Comparison of ENCODE assay signal across 8 mouse cellular contexts in genomic region chr15:89209886-89210761, GRCm38 (mm10). TPM values are rescaled to one million over a fixed set of nuclear protein-coding genes. Genes with fewer than 3 reads are reported as not detected.
A peak's percentile ranks its signal among the peaks of the same experiment; 100 is the strongest.
DNase-seq lines count a peak whose midpoint lies in the region; ATAC-seq and TF ChIP-seq lines count a peak whose summit lies in the region.

No protein-coding gene starts in this region.

- H3K9me3 ChIP-seq in MEL (replicated peaks; ENCODE audit: insufficient read depth, low read length), result no peaks in the 10 kb centered on the region
- no peaks in the 10 kb centered on the region for H3K9me3 ChIP-seq in lung, postnatal 0 days (ENCODE audit: low read length)

- peak overlapping the region; percentile 60 for H3K4me2 ChIP-seq in lung, postnatal 0 days (replicated peaks; ENCODE audit: low read depth, low read length)

- H3K27me3 ChIP-seq in MEL (ENCODE audit: control insufficient read depth in 1 of 2, insufficient read depth in 2 of 2, low read length in 2 of 2), result no peaks in the 10 kb centered on the region
- H3K27me3 ChIP-seq in lung, postnatal 0 days (replicated peaks; ENCODE audit: insufficient read depth, low read length), result no peaks in the 10 kb centered on the region

- peak in 1 of 2 experiments; percentile 7; a peak in 1 of 4 replicates for TF ChIP-seq EP300 in MEL (IDR thresholded peaks at IDR 0.05; ENCODE audit: low read depth in 1 of 2, low read length in 2 of 2)
- no peak; the same call in 1 of the 2 replicates for TF ChIP-seq EP300 in lung, postnatal 0 days (IDR thresholded peaks at IDR 0.05)

- peak in 1 of 2 experiments; percentile 43; a peak in 1 of 4 replicates for TF ChIP-seq POLR2A in MEL (IDR thresholded peaks at IDR 0.05; ENCODE audit: control insufficient read depth in 1 of 2, insufficient read depth in 1 of 2, low read depth in 1 of 2, low read length in 2 of 2, poor library complexity in 1 of 2)

- peak; percentile 90 for TF ChIP-seq RAD21 in MEL (IDR thresholded peaks at IDR 0.05; ENCODE audit: low read depth, low read length)

- WGBS in lung, postnatal 0 days, result 9% methylated on average over 22 of the region's 22 CpGs

- peak; percentile 93 for DNase-seq in MEL (ENCODE audit: low read depth, low spot score)
- DNase-seq in cerebellum, adult 8-10 months, result peak; percentile 92
- peak; percentile 91 for DNase-seq in forelimb bud, embryonic 11.5 days (ENCODE audit: low read depth, low spot score)
- DNase-seq in layer of hippocampus, adult 9-11 months, result peak; percentile 78
- DNase-seq in lung, postnatal 0 days (ENCODE audit: low spot score), result peak; percentile 93
- DNase-seq in ovary, postnatal 14 days (ENCODE audit: low spot score), result peak; percentile 88
- peak; percentile 87 for DNase-seq in thymus, postnatal 14 days

- H3K9ac ChIP-seq in MEL (ENCODE audit: control insufficient read depth, low read depth, low read length, poor library complexity, severe bottlenecking), result peak overlapping the region; percentile 86
- no peak overlapping the region for H3K9ac ChIP-seq in lung, postnatal 0 days (replicated peaks; ENCODE audit: low read depth)

- peak; percentile 61 to 82 for ATAC-seq in hematopoietic stem cell, adult 5-6 weeks (replicated peaks in 1 of 2; ENCODE audit: insufficient read depth in 1 of 2, low FRiP score in 2 of 2, low TSS enrichment in 1 of 2, low read depth in 1 of 2, poor library complexity in 2 of 2, severe bottlenecking in 2 of 2)
- peak; percentile 54 for ATAC-seq in lung, postnatal 0 days

- peak; percentile 61 to 93 (median 81) for TF ChIP-seq CTCF in MEL (IDR thresholded peaks at IDR 0.05 in 2 of 3, conservative IDR thresholded peaks at IDR 0.05 in 1 of 3; ENCODE audit: control insufficient read depth in 1 of 3, insufficient read depth in 1 of 3, low read depth in 2 of 3, low read length in 3 of 3, poor library complexity in 1 of 3, severe bottlenecking in 1 of 3)
- peak; percentile 82 for TF ChIP-seq CTCF in lung, postnatal 0 days (IDR thresholded peaks at IDR 0.05)

- peak overlapping the region; percentile 80 for H3K27ac ChIP-seq in MEL (ENCODE audit: control insufficient read depth, low read depth, low read length)
- peak overlapping the region; percentile 84 for H3K27ac ChIP-seq in lung, postnatal 0 days (ENCODE audit: low read length)

- H3K79me2 ChIP-seq in MEL (ENCODE audit: control insufficient read depth, insufficient read depth, low read length, poor library complexity), result peaks cover 14% of the 10 kb centered on the region

- H3K36me3 ChIP-seq in MEL (ENCODE audit: control insufficient read depth in 1 of 2, insufficient read depth in 2 of 2, low read length in 2 of 2), result peaks cover 0 to 28% of the 10 kb centered on the region in 2 experiments; a peak in 2 of 4 replicates
- no peaks in the 10 kb centered on the region for H3K36me3 ChIP-seq in lung, postnatal 0 days (ENCODE audit: insufficient read depth, low read length)

- peaks cover 21% of the 10 kb centered on the region in 2 experiments for H3K4me1 ChIP-seq in MEL (ENCODE audit: control insufficient read depth in 1 of 2, insufficient read depth in 2 of 2, low read length in 2 of 2)
- H3K4me1 ChIP-seq in lung, postnatal 0 days (ENCODE audit: insufficient read depth, low read depth, low read length), result peaks cover 4% of the 10 kb centered on the region; the same call in 1 of the 2 replicates

- peak overlapping the region; percentile 84 to 88 for H3K4me3 ChIP-seq in MEL (ENCODE audit: control insufficient read depth in 1 of 2, insufficient read depth in 1 of 2, low read depth in 2 of 2, low read length in 2 of 2)
- H3K4me3 ChIP-seq in lung, postnatal 0 days (ENCODE audit: low read depth, low read length), result peak overlapping the region; percentile 90; the same call in 1 of the 2 replicates

TF ChIP-seq in MEL, 35 proteins besides CTCF, POLR2A, EP300 and RAD21:
- TF ChIP-seq BHLHE40 (IDR thresholded peaks at IDR 0.05; ENCODE audit: borderline replicate concordance, low read depth, low read length) (0 out of 2 replicates have a peak, but pooled peaks have one; percentile 16), ELF1 (IDR thresholded peaks at IDR 0.05; ENCODE audit: low read depth, low read length) (peak; percentile 51; the same call in 1 of the 2 replicates), SIN3A (IDR thresholded peaks at IDR 0.05; ENCODE audit: low read length) (peak; percentile 90), MXI1 (IDR thresholded peaks at IDR 0.05; ENCODE audit: low read depth, low read length) (peak; percentile 76; the same call in 1 of the 2 replicates), MAX (IDR thresholded peaks at IDR 0.05; ENCODE audit: low read length) (no peak), TAL1 (IDR thresholded peaks at IDR 0.05; ENCODE audit: low read length) (no peak), TBP (IDR thresholded peaks at IDR 0.05; ENCODE audit: low read depth, low read length) (peak; percentile 62; the same call in 1 of the 2 replicates), RCOR1 (IDR thresholded peaks at IDR 0.05; ENCODE audit: low read depth, low read length) (no peak), ZKSCAN1 (IDR thresholded peaks at IDR 0.05; ENCODE audit: low read depth, low read length) (peak; percentile 69; the same call in 1 of the 2 replicates), E2F4 (IDR thresholded peaks at IDR 0.05; ENCODE audit: borderline replicate concordance, low read depth, low read length) (no peak), POLR2AphosphoS2 (IDR thresholded peaks at IDR 0.05; ENCODE audit: low read length) (peak; percentile 26; the same call in 1 of the 2 replicates), TCF12 (IDR thresholded peaks at IDR 0.05; ENCODE audit: low read depth, low read length) (no peak), MYB (IDR thresholded peaks at IDR 0.05; ENCODE audit: low read depth, low read length) (no peak), MAZ (IDR thresholded peaks at IDR 0.05; ENCODE audit: low read depth, low read length) (peak; percentile 54; the same call in 1 of the 2 replicates), NELFE (IDR thresholded peaks at IDR 0.05; ENCODE audit: low read depth, low read length) (peak; percentile 42), HCFC1 (IDR thresholded peaks at IDR 0.05; ENCODE audit: low read depth, low read length) (peak; percentile 59), ZMIZ1 (IDR thresholded peaks at IDR 0.05; ENCODE audit: low read depth, low read length) (no peak), POLR2AphosphoS5 (IDR thresholded peaks at IDR 0.05; ENCODE audit: borderline replicate concordance, low read depth, low read length) (no peak), KAT2A (conservative IDR thresholded peaks at IDR 0.05; ENCODE audit: low read depth, low read length) (0 out of 2 replicates have a peak, but pooled peaks have one; percentile 22), ZC3H11A (IDR thresholded peaks at IDR 0.05; ENCODE audit: low read depth, low read length) (peak; percentile 81), UBTF (IDR thresholded peaks at IDR 0.05; ENCODE audit: borderline replicate concordance, insufficient read depth, low read depth, low read length) (0 out of 2 replicates have a peak, but pooled peaks have one; percentile 14), ETS1 (IDR thresholded peaks at IDR 0.05; ENCODE audit: low read depth, low read length) (peak; percentile 27; the same call in 1 of the 2 replicates), MEF2A (IDR thresholded peaks at IDR 0.05; ENCODE audit: extremely low read depth, insufficient replicate concordance, low read depth, low read length, poor library complexity, severe bottlenecking) (no peak), CHD1 (IDR thresholded peaks at IDR 0.05; ENCODE audit: low read depth, low read length) (peak; percentile 52; the same call in 1 of the 2 replicates), GATA1 (IDR thresholded peaks at IDR 0.05; ENCODE audit: low read depth, low read length) (0 out of 2 replicates have a peak, but pooled peaks have one; percentile 2), NRF1 (IDR thresholded peaks at IDR 0.05; ENCODE audit: insufficient read depth, low read depth, low read length, poor library complexity, severe bottlenecking) (no peak), CHD2 (IDR thresholded peaks at IDR 0.05; ENCODE audit: low read length) (no peak), ZNF384 (IDR thresholded peaks at IDR 0.05; ENCODE audit: low read depth, low read length) (peak; percentile 98), USF1 (IDR thresholded peaks at IDR 0.05; ENCODE audit: low read depth, low read length) (no peak), MYC (IDR thresholded peaks at IDR 0.05; ENCODE audit: low read depth, low read length) (0 out of 2 replicates have a peak, but pooled peaks have one; percentile 19), MAFK (IDR thresholded peaks at IDR 0.05; ENCODE audit: borderline replicate concordance, low read depth, low read length) (no peak), JUND (IDR thresholded peaks at IDR 0.05; ENCODE audit: low read depth, low read length) (no peak), USF2 (IDR thresholded peaks at IDR 0.05; ENCODE audit: borderline replicate concordance in 1 of 2, insufficient read depth in 1 of 2, low read depth in 1 of 2, low read length in 2 of 2) (no peak), SMC3 (IDR thresholded peaks at IDR 0.05; ENCODE audit: low read depth, low read length) (peak; percentile 78), GABPA (IDR thresholded peaks at IDR 0.05; ENCODE audit: low read depth, low read length) (no peak)

RNA-seq across cellular contexts. Expression of gene Ppp6r2, which starts 1.2 kb away (rescaled TPM):
- total RNA-seq in MEL (2012; rRNA removed), result 13.5 and 15.5 TPM in 2 replicates
- 10 to 100 TPM in 1 of 2 experiments, not detected in 1; 23.2 TPM for polyA plus RNA-seq in MEL (2012; ENCODE audit: insufficient read depth in 1 of 2, insufficient read length in 2 of 2, low read depth in 1 of 2, low replicate concordance in 2 of 2, missing spikeins in 1 of 2)
- total RNA-seq in hematopoietic stem cell, adult 5-6 weeks (2017), result 29.1 and 53.6 TPM in 2 replicates
- polyA plus RNA-seq in lung, postnatal 0 days (2015; fragmentation: Nextera tagmentation; extraction: Ambion mirVana), result 22.7 and 24.1 TPM in 2 replicates

RNA-seq across cellular contexts. Expression of gene Dennd6b, which starts 13.8 kb away (rescaled TPM):
- total RNA-seq in MEL (2012; rRNA removed), result 4.6 and 6.1 TPM in 2 replicates
- 10 to 100 TPM in 1 of 2 experiments, not detected in 1; 11.4 TPM for polyA plus RNA-seq in MEL (2012; ENCODE audit: insufficient read depth in 1 of 2, insufficient read length in 2 of 2, low read depth in 1 of 2, low replicate concordance in 2 of 2, missing spikeins in 1 of 2)
- total RNA-seq in hematopoietic stem cell, adult 5-6 weeks (2017), result 3.9 and 4.8 TPM in 2 replicates
- 4.4 and 5.0 TPM in 2 replicates for polyA plus RNA-seq in lung, postnatal 0 days (2015; fragmentation: Nextera tagmentation; extraction: Ambion mirVana)

RNA-seq across cellular contexts. Expression of gene Plxnb2, which starts 29.5 kb away (rescaled TPM):
- 0.10 and 0.19 TPM in 2 replicates for total RNA-seq in MEL (2012; rRNA removed)
- polyA plus RNA-seq in MEL (2012; ENCODE audit: insufficient read depth in 1 of 2, insufficient read length in 2 of 2, low read depth in 1 of 2, low replicate concordance in 2 of 2, missing spikeins in 1 of 2), result under 1 TPM in 1 of 2 experiments, not detected in 1; 0.17 TPM
- 13.9 and 23.7 TPM in 2 replicates for total RNA-seq in hematopoietic stem cell, adult 5-6 weeks (2017)
- 73.1 and 104 TPM in 2 replicates for polyA plus RNA-seq in lung, postnatal 0 days (2015; fragmentation: Nextera tagmentation; extraction: Ambion mirVana)

Comparison
In these comparisons a context has a peak if more than half of its experiments do, and no peak if none do; other contexts are left out.
1. Peak in every context shown above with its lines: DNase-seq, ATAC-seq, H3K4me3 ChIP-seq and H3K27ac ChIP-seq.
2. RNA of gene Plxnb2, which starts 29.5 kb away (total RNA-seq): 13.9 to 23.7 TPM in hematopoietic stem cell, adult 5-6 weeks; 0.10 to 0.19 TPM in MEL; every median in the first group is over 10 times any median in the second.